Mouse (Mus musculus): ENCODE data around the gene BC049730. TPM values are rescaled to one million over a fixed set of nuclear protein-coding genes. Genes with fewer than 3 reads are reported as not detected.
"Not testable (repeated sequence)": the region's sequence is repeated elsewhere in the genome, so short reads cannot be mapped to it uniquely, and the experiment has no call there.

The BC049730 gene
- polyA plus RNA-seq, 1 experiment from 2014 or later = not detected

GRCm38 (mm10) chr7:24676575-24676974 is 32.5 kb upstream of the BC049730 start, which contains the start of gene Tex101:
Gene Tex101, minus strand, starts transcription at chr7:24676675.
- no peaks in the 10 kb centered on the region for H3K36me3 ChIP-seq (ENCODE audit: control insufficient read depth, insufficient read depth, low read length)
- no peak for ATAC-seq (ENCODE audit: insufficient number of reproducible peaks, insufficient read depth, low FRiP score, low read depth)
- no peaks in the 10 kb centered on the region for H3K9me3 ChIP-seq (ENCODE audit: control insufficient read depth, low read length)
- no peak within 1 kb of the TSS for H3K27ac ChIP-seq (replicated peaks in 1 of 2; ENCODE audit: control insufficient read depth in 1 of 2, insufficient read depth in 1 of 2, low read depth in 2 of 2, low read length in 2 of 2)
- no peaks in the 10 kb centered on the region for H3K27me3 ChIP-seq (ENCODE audit: control insufficient read depth, insufficient read depth, low read length)
- H3K4me3 ChIP-seq (ENCODE audit: control insufficient read depth in 1 of 2, insufficient read depth in 1 of 2, low read depth in 1 of 2, low read length in 2 of 2) = no peak within 1 kb of the TSS
- H3K9ac ChIP-seq (ENCODE audit: low read length) = no peak within 1 kb of the TSS
- H3K4me1 ChIP-seq (ENCODE audit: control insufficient read depth in 2 of 2, insufficient read depth in 2 of 2, low read length in 2 of 2) = no peaks in the 10 kb centered on the region
- no peak within 1 kb of the TSS for H3K4me2 ChIP-seq (ENCODE audit: low read length)
- 82% methylated on average over 9 of the region's 9 CpGs for WGBS

- H3K27ac ChIP-seq (replicated peaks in 1 of 2; ENCODE audit: control insufficient read depth in 1 of 2, insufficient read depth in 1 of 2, low read depth in 2 of 2, low read length in 2 of 2); ATAC-seq (ENCODE audit: insufficient number of reproducible peaks, insufficient read depth, low FRiP score, low read depth); H3K9me3 ChIP-seq (ENCODE audit: control insufficient read depth, low read length); H3K27me3 ChIP-seq (ENCODE audit: control insufficient read depth, insufficient read depth, low read length); H3K4me1 ChIP-seq (ENCODE audit: control insufficient read depth in 2 of 2, insufficient read depth in 2 of 2, low read length in 2 of 2); H3K9ac ChIP-seq (ENCODE audit: low read length); H3K36me3 ChIP-seq (ENCODE audit: control insufficient read depth, insufficient read depth, low read length); H3K4me2 ChIP-seq (ENCODE audit: low read length); H3K4me3 ChIP-seq (ENCODE audit: control insufficient read depth in 1 of 2, insufficient read depth in 1 of 2, low read depth in 1 of 2, low read length in 2 of 2): not testable (repeated sequence)
- 69% methylated on average over 7 of the region's 7 CpGs for WGBS
Measured at GRCm38 (mm10) chr7:24684121-24684520, 24.9 kb upstream of the BC049730 start.

DNA sequence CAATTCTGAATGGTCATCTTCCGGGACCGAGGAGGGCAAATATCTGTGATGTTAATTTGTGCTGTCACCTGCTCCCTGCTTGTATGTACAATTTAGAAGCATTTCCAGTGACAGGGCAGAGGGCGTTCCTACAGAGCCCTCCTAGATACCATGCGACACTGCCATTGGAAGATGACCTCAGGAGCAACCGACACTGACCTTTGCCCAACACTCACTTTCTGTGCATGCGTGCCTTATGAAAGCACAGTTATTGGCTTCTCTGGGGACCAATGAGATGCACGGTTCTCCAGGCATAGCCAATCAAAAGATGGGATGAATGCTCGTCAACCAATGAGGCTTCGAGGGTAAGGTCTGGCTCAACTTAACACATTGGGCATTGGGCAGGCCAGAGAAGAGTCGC is 21.5 kb upstream of the BC049730 start:
- WGBS = 88% methylated on average over 10 of the region's 10 CpGs
- not testable (repeated sequence) for H3K9ac ChIP-seq (ENCODE audit: low read length); H3K4me1 ChIP-seq (ENCODE audit: control insufficient read depth in 2 of 2, insufficient read depth in 2 of 2, low read length in 2 of 2); H3K27me3 ChIP-seq (ENCODE audit: control insufficient read depth, insufficient read depth, low read length); H3K27ac ChIP-seq (replicated peaks in 1 of 2; ENCODE audit: control insufficient read depth in 1 of 2, insufficient read depth in 1 of 2, low read depth in 2 of 2, low read length in 2 of 2); ATAC-seq (ENCODE audit: insufficient number of reproducible peaks, insufficient read depth, low FRiP score, low read depth); H3K9me3 ChIP-seq (ENCODE audit: control insufficient read depth, low read length); H3K4me3 ChIP-seq (ENCODE audit: control insufficient read depth in 1 of 2, insufficient read depth in 1 of 2, low read depth in 1 of 2, low read length in 2 of 2); H3K36me3 ChIP-seq (ENCODE audit: control insufficient read depth, insufficient read depth, low read length); H3K4me2 ChIP-seq (ENCODE audit: low read length)

DNA sequence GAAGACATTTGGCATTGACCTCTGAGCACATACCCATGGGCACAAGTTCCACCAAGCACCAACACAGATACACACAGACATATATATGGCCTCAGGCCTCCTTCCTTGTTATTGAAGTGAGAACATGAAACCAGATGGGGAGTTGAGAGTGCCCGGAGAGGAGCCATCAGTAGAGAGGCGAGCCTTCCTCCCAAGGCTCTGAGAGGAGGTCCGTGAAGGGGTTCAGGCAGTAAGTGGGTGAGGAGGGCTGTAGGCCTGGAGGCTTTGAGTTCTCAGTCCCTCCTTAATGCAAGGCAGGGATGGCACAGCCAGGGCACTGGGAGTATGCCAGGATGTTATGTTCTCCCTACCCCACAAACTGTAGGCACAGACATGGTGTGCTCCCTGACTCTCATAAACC is 16.3 kb upstream of the BC049730 start:
- not testable (repeated sequence) for H3K4me2 ChIP-seq (ENCODE audit: low read length); H3K9me3 ChIP-seq (ENCODE audit: control insufficient read depth, low read length); H3K27me3 ChIP-seq (ENCODE audit: control insufficient read depth, insufficient read depth, low read length); H3K4me1 ChIP-seq (ENCODE audit: control insufficient read depth in 2 of 2, insufficient read depth in 2 of 2, low read length in 2 of 2); H3K27ac ChIP-seq (replicated peaks in 1 of 2; ENCODE audit: control insufficient read depth in 1 of 2, insufficient read depth in 1 of 2, low read depth in 2 of 2, low read length in 2 of 2); H3K4me3 ChIP-seq (ENCODE audit: control insufficient read depth in 1 of 2, insufficient read depth in 1 of 2, low read depth in 1 of 2, low read length in 2 of 2); ATAC-seq (ENCODE audit: insufficient number of reproducible peaks, insufficient read depth, low FRiP score, low read depth); H3K36me3 ChIP-seq (ENCODE audit: control insufficient read depth, insufficient read depth, low read length); H3K9ac ChIP-seq (ENCODE audit: low read length)
- 62% methylated on average over 3 of the region's 3 CpGs for WGBS

GRCm38 (mm10) chr7:24697891-24698290 is 11.2 kb upstream of the BC049730 start:
- ATAC-seq (ENCODE audit: insufficient number of reproducible peaks, insufficient read depth, low FRiP score, low read depth); H3K27me3 ChIP-seq (ENCODE audit: control insufficient read depth, insufficient read depth, low read length): not testable (repeated sequence)

DNA sequence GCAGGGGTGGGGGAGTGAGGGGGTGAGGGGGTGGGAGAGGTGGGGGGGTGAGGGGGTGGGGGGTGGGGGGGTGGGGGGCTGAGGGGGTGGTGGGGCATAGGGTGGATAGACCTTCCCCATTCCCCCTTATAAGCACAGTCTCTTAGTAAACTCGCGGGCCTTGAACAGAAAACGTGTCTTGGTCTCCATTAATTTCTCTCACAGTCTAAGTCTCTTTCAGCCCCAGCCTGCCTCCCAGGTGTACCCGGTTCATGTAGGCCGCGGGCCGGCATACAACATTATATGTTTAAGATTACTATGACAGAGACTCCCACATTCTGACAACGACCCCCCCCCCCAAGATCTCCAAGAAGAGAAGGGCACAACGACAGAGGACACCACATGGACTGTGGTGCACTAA is 6.2 kb upstream of the BC049730 start:
- not testable (repeated sequence) for H3K27me3 ChIP-seq (ENCODE audit: control insufficient read depth, insufficient read depth, low read length); H3K4me2 ChIP-seq (ENCODE audit: low read length); H3K9me3 ChIP-seq (ENCODE audit: control insufficient read depth, low read length); H3K9ac ChIP-seq (ENCODE audit: low read length); ATAC-seq (ENCODE audit: insufficient number of reproducible peaks, insufficient read depth, low FRiP score, low read depth); H3K4me1 ChIP-seq (ENCODE audit: control insufficient read depth in 2 of 2, insufficient read depth in 2 of 2, low read length in 2 of 2); H3K4me3 ChIP-seq (ENCODE audit: control insufficient read depth in 1 of 2, insufficient read depth in 1 of 2, low read depth in 1 of 2, low read length in 2 of 2); H3K27ac ChIP-seq (replicated peaks in 1 of 2; ENCODE audit: control insufficient read depth in 1 of 2, insufficient read depth in 1 of 2, low read depth in 2 of 2, low read length in 2 of 2); H3K36me3 ChIP-seq (ENCODE audit: control insufficient read depth, insufficient read depth, low read length)
- 70% methylated on average over 9 of the region's 9 CpGs for WGBS

More at GRCm38 (mm10) chr7:24697891-24698290, 11.2 kb upstream of the BC049730 start:
- not testable (repeated sequence) for H3K4me2 ChIP-seq (ENCODE audit: low read length); H3K27ac ChIP-seq (replicated peaks in 1 of 2; ENCODE audit: control insufficient read depth in 1 of 2, insufficient read depth in 1 of 2, low read depth in 2 of 2, low read length in 2 of 2); H3K36me3 ChIP-seq (ENCODE audit: control insufficient read depth, insufficient read depth, low read length); H3K9me3 ChIP-seq (ENCODE audit: control insufficient read depth, low read length); H3K9ac ChIP-seq (ENCODE audit: low read length); H3K4me3 ChIP-seq (ENCODE audit: control insufficient read depth in 1 of 2, insufficient read depth in 1 of 2, low read depth in 1 of 2, low read length in 2 of 2); H3K4me1 ChIP-seq (ENCODE audit: control insufficient read depth in 2 of 2, insufficient read depth in 2 of 2, low read length in 2 of 2)
- WGBS = 91% methylated on average over 4 of the region's 4 CpGs

DNA sequence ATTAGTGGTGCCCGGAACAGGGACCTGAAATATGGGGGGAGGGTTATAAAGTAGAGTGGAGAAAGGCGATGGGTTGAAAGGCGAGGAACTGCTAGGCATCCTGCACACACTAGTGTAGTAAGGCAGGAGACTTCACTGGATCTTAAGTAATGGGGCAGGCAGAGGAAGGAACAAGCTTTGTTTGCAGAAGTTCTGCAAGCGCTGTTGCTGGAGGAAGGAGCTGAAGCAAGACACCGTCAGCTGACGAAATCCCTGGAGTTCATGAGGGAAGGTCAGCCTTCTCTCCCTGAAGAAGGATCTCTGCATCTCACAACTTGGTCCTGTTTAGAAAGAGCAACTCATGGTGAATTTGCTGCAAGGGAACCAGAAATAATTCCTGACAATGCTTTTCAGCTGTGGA is 6.0 kb downstream of the BC049730 start:
- Histone ChIP-seq H3K9me3 (ENCODE audit: control insufficient read depth, low read length) (no peaks in the 10 kb centered on the region), H3K9ac (ENCODE audit: low read length) (no peak overlapping the region), H3K4me1 (ENCODE audit: control insufficient read depth in 2 of 2, insufficient read depth in 2 of 2, low read length in 2 of 2) (no peaks in the 10 kb centered on the region), H3K36me3 (ENCODE audit: control insufficient read depth, insufficient read depth, low read length) (no peaks in the 10 kb centered on the region), H3K4me3 (ENCODE audit: control insufficient read depth in 1 of 2, insufficient read depth in 1 of 2, low read depth in 1 of 2, low read length in 2 of 2) (no peak overlapping the region), H3K27ac (replicated peaks in 1 of 2; ENCODE audit: control insufficient read depth in 1 of 2, insufficient read depth in 1 of 2, low read depth in 2 of 2, low read length in 2 of 2) (no peak overlapping the region), H3K27me3 (ENCODE audit: control insufficient read depth, insufficient read depth, low read length) (no peaks in the 10 kb centered on the region), H3K4me2 (ENCODE audit: low read length) (no peak overlapping the region)
- no peak for ATAC-seq (ENCODE audit: insufficient number of reproducible peaks, insufficient read depth, low FRiP score, low read depth)
- 66% methylated on average over 6 of the region's 6 CpGs for WGBS

DNA sequence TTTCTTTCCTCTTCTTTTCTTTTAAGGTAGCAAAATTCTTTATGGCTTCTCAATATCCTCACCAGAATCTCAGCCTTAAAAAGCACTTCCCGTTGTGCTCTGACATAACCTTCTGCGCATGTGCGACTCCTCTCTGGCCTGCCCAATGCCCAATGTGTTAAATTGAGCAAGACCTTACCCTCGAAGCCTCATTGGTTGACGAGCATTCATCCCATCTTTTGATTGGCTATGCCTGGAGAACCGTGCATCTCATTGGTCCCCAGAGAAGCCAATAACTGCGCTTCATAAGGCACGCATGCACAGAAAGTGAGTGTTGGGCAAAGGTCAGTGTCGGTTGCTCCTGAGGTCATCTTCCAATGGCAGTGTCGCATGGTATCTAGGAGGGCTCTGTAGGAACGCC is 17.8 kb downstream of the BC049730 start, which contains the start of gene Gm4763:
TSS of gene Gm4763 (minus strand) at position 101 of the 400 bp plus-strand sequence.
- not testable (repeated sequence) for H3K27me3 ChIP-seq (ENCODE audit: control insufficient read depth, insufficient read depth, low read length); H3K4me1 ChIP-seq (ENCODE audit: control insufficient read depth in 2 of 2, insufficient read depth in 2 of 2, low read length in 2 of 2); H3K36me3 ChIP-seq (ENCODE audit: control insufficient read depth, insufficient read depth, low read length); H3K4me2 ChIP-seq (ENCODE audit: low read length); H3K27ac ChIP-seq (replicated peaks in 1 of 2; ENCODE audit: control insufficient read depth in 1 of 2, insufficient read depth in 1 of 2, low read depth in 2 of 2, low read length in 2 of 2); H3K4me3 ChIP-seq (ENCODE audit: control insufficient read depth in 1 of 2, insufficient read depth in 1 of 2, low read depth in 1 of 2, low read length in 2 of 2); H3K9ac ChIP-seq (ENCODE audit: low read length); ATAC-seq (ENCODE audit: insufficient number of reproducible peaks, insufficient read depth, low FRiP score, low read depth); H3K9me3 ChIP-seq (ENCODE audit: control insufficient read depth, low read length)
- 82% methylated on average over 11 of the region's 11 CpGs for WGBS
